Mouse (Mus musculus) G1E (cell line): Measurements from ENCODE around the gene Tusc2. TPM values are rescaled to one million over a fixed set of nuclear protein-coding genes. Genes with fewer than 3 reads are reported as not detected.

Experiments used
- ATAC-seq: 2 replicates; pipeline ENCODE4 v1.8.0; 2016; ENCODE audit warnings: mild to moderate bottlenecking; ENCODE audit not compliant: insufficient number of reproducible peaks, poor library complexity, low FRiP score, severe bottlenecking; ENCODE audit errors: extremely low read depth
- DNase-seq: peaks from one replicate; pipeline ENCODE4 v3.0.0; 2012; ENCODE audit warnings: low spot score
- H3K27me3 ChIP-seq: 2 replicates; pipeline ENCODE4 v1.6.1; 2012; ENCODE audit warnings: mild to moderate bottlenecking, low read length, inconsistent platforms; ENCODE audit not compliant: insufficient read depth
- H3K36me3 ChIP-seq: replicated peaks from 2 replicates; pipeline ENCODE3; 2012; ENCODE audit warnings: mild to moderate bottlenecking, inconsistent platforms
- H3K4me1 ChIP-seq: 2 replicates; pipeline ENCODE4 v1.6.1; 2012; ENCODE audit warnings: low read depth, low read length, inconsistent platforms, mixed read lengths; ENCODE audit not compliant: insufficient read depth
- H3K4me3 ChIP-seq: 2 replicates; pipeline ENCODE4 v1.5.1; 2012; ENCODE audit warnings: low read depth, mild to moderate bottlenecking, inconsistent platforms, low read length, moderate library complexity, mixed read lengths
- H3K9me3 ChIP-seq: replicated peaks from 2 replicates; pipeline ENCODE4 v1.6.1; 2012; ENCODE audit warnings: inconsistent platforms
- CTCF ChIP-seq: IDR thresholded peaks from 2 replicates; pipeline ENCODE4 v1.5.1; 2012; ENCODE audit warnings: low read depth, low read length, inconsistent platforms, mixed read lengths
- GATA1 ChIP-seq: IDR thresholded peaks from 2 replicates; pipeline ENCODE4 v1.6.1; 2012; ENCODE audit warnings: borderline replicate concordance, low read length, inconsistent platforms, mixed read lengths
- GATA2 ChIP-seq: IDR thresholded peaks from 2 replicates; pipeline ENCODE4 v1.6.1; 2012; ENCODE audit warnings: low read depth, low read length, inconsistent platforms, borderline replicate concordance
- POLR2AphosphoS5 ChIP-seq: IDR thresholded peaks from 2 replicates; pipeline ENCODE4 v1.6.1; 2012; ENCODE audit warnings: low read depth, low read length, inconsistent platforms; ENCODE audit not compliant: insufficient replicate concordance
- TAL1 ChIP-seq: conservative IDR thresholded peaks from 2 replicates; pipeline ENCODE4 v1.6.1; 2012; ENCODE audit warnings: low read depth, low read length, inconsistent platforms, mixed read lengths
- polyA plus RNA-seq: library from polyadenylated mRNA; stranded (reverse); fragments of >175 nt; gene quantifications from 2 replicates; pipeline ENCODE4 v1.2.3, GENCODE M21; 2012
- total RNA-seq, 2 experiments: library from RNA; stranded (forward) in 1 of 2; stranded (reverse) in 1 of 2; fragments of 200-1000 nt in 1 of 2; fragments of >200 nt in 1 of 2; fragmentation: Nextera tagmentation in 1 of 2; gene quantifications; 2 replicates each; pipeline ENCODE4 v1.2.3; 2014 to 2017

The Tusc2 gene
- total and polyA plus RNA-seq, 3 experiments, result 16.0 to 33.1 (median 24.4) TPM

- no peak for ATAC-seq
- peaks cover 77% of the 10 kb centered on the region for H3K4me1 ChIP-seq
Measured at GRCm38 (mm10) chr9:107544196-107544700, 18.8 kb upstream of the Tusc2 start.

GRCm38 (mm10) chr9:107544729-107545128 is 18.3 kb upstream of the Tusc2 start:
- ATAC-seq (no peak), DNase-seq (no peak)
- H3K36me3 ChIP-seq, result peaks cover 50% of the 10 kb centered on the region
- H3K4me3 ChIP-seq, result no peak overlapping the region
- H3K27me3 ChIP-seq, result no peaks in the 10 kb centered on the region
- no peaks in the 10 kb centered on the region for H3K9me3 ChIP-seq
- H3K4me1 ChIP-seq, result peaks cover 77% of the 10 kb centered on the region
- TF ChIP-seq GATA2, result no peak

More at GRCm38 (mm10) chr9:107544196-107544700, 18.8 kb upstream of the Tusc2 start:
- no peak for DNase-seq
- Histone ChIP-seq H3K27me3 (no peaks in the 10 kb centered on the region), H3K36me3 (peaks cover 54% of the 10 kb centered on the region), H3K4me3 (no peak overlapping the region), H3K9me3 (no peaks in the 10 kb centered on the region)
- TF ChIP-seq TAL1 (no peak), CTCF (no peak)

GRCm38 (mm10) chr9:107545199-107545598 is 17.9 kb upstream of the Tusc2 start:
- Histone ChIP-seq H3K4me3 (no peak overlapping the region), H3K36me3 (peaks cover 45% of the 10 kb centered on the region), H3K4me1 (peaks cover 74% of the 10 kb centered on the region), H3K9me3 (no peaks in the 10 kb centered on the region), H3K27me3 (no peaks in the 10 kb centered on the region)
- no peak for DNase-seq
- no peak for ATAC-seq
- TF ChIP-seq GATA2 (no peak), GATA1 (no peak), TAL1 (no peak), CTCF (no peak), POLR2AphosphoS5 (no peak)

GRCm38 (mm10) chr9:107545602-107546001 is 17.5 kb upstream of the Tusc2 start:
- Histone ChIP-seq H3K36me3 (peaks cover 43% of the 10 kb centered on the region), H3K4me1 (peaks cover 74% of the 10 kb centered on the region), H3K9me3 (no peaks in the 10 kb centered on the region), H3K4me3 (no peak overlapping the region), H3K27me3 (no peaks in the 10 kb centered on the region; the same call in 1 of the 2 replicates)
- TF ChIP-seq GATA1 (no peak), CTCF (peak; percentile 79)
- ATAC-seq (no peak), DNase-seq (peak; percentile 68)

GRCm38 (mm10) chr9:107547026-107547425 is 16.0 kb upstream of the Tusc2 start, which contains the start of gene Zmynd10:
Gene Zmynd10, plus strand, starts transcription at chr9:107547298.
- peaks cover 76% of the 10 kb centered on the region for H3K4me1 ChIP-seq
- ATAC-seq, result peak; percentile 81
- peaks cover 5% of the 10 kb centered on the region; the same call in 1 of the 2 replicates for H3K27me3 ChIP-seq
- peak within 1 kb of the TSS; percentile 65; the same call in 1 of the 2 replicates for H3K4me3 ChIP-seq
- DNase-seq, result peak; percentile 81
- no peaks in the 10 kb centered on the region for H3K9me3 ChIP-seq
- peaks cover 42% of the 10 kb centered on the region for H3K36me3 ChIP-seq
- TF ChIP-seq GATA2, result no peak
- no peak for TF ChIP-seq POLR2AphosphoS5
- no peak for TF ChIP-seq GATA1
- no peak for TF ChIP-seq CTCF
- TF ChIP-seq TAL1, result no peak

- Histone ChIP-seq H3K36me3 (peaks cover 46% of the 10 kb centered on the region), H3K4me1 (peaks cover 77% of the 10 kb centered on the region), H3K27me3 (peaks cover 5% of the 10 kb centered on the region; the same call in 1 of the 2 replicates), H3K9me3 (no peaks in the 10 kb centered on the region), H3K4me3 (no peak overlapping the region; the same call in 1 of the 2 replicates)
- DNase-seq, result no peak
- TF ChIP-seq TAL1, result no peak
- TF ChIP-seq GATA1, result no peak
- TF ChIP-seq CTCF, result no peak
- TF ChIP-seq POLR2AphosphoS5, result no peak
- TF ChIP-seq GATA2, result no peak
- no peak for ATAC-seq
Measured at GRCm38 (mm10) chr9:107547957-107548356, 15.1 kb upstream of the Tusc2 start.

- H3K4me3 ChIP-seq, result no peak overlapping the region
- TF ChIP-seq GATA1 (no peak), GATA2 (no peak)
- H3K9me3 ChIP-seq, result no peaks in the 10 kb centered on the region
- no peak for DNase-seq
- H3K27me3 ChIP-seq, result peaks cover 5% of the 10 kb centered on the region; the same call in 1 of the 2 replicates
- ATAC-seq, result no peak
- H3K4me1 ChIP-seq, result peaks cover 79% of the 10 kb centered on the region
- H3K36me3 ChIP-seq, result peaks cover 40% of the 10 kb centered on the region
Measured at GRCm38 (mm10) chr9:107548820-107549219, 14.2 kb upstream of the Tusc2 start.
